Mouse (Mus musculus) megakaryocyte progenitor cell, adult 5-6 weeks (primary cell): ENCODE measurements around the gene Adamts16. TPM values are rescaled to one million over a fixed set of nuclear protein-coding genes. Genes with fewer than 3 reads are reported as not detected.

Source experiments
- ATAC-seq: replicated peaks from 2 replicates; pipeline ENCODE4 v1.8.0; 2016; ENCODE audit warnings: mild to moderate bottlenecking, moderate TSS enrichment, inconsistent platforms; ENCODE audit not compliant: poor library complexity
- total RNA-seq, 2 experiments: library from RNA; stranded (forward) in 1 of 2; stranded (reverse) in 1 of 2; fragments of 157-497, 149-512 nt in 1 of 2; fragments of 200-1000 nt in 1 of 2; gene quantifications; 2 replicates each; pipeline versions ENCODE4 v1.2.3 to v1.2.4; 2015 to 2017

Gene Adamts16
- total RNA-seq, 2 experiments from 2014 or later, result not detected

DNA sequence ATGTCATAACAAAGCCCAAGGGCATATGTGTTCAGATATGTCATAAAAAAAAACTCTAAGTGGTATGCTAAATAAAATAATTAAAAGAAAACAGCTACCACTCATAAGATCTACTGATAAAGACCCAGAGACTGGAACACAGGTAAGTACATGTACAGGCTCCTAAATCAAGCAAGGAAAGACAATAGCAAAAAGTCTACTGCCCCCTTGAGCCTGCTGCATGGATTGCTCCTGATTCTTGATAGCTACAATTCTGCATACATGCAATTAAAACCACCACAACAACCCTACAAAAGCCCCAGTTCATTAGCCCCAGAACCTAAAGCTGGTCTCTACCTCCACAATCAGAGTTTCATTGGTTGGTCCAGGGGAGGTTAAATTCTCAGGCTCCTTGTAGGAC, 74.1 kb downstream of the Adamts16 start:
- ATAC-seq, result peak; percentile 42; the same call in 1 of the 2 replicates

DNA sequence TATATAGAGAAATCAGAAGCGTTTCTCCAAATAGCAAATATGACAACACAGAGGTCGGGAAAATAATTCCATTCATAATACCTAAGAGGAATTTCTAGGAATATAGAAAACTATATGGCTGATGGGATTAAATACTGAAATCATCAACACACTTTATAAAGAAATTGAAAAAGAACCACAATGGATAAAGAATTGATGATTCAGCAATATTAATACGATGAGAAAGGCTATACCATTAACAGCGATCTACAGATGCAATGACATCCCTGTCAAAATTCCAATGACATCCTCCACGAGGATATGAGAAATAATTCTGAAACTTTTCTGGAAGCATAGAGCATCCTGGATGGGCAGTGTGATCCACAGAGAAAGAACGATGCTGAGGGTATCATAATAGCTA, 76.9 kb downstream of the Adamts16 start:
- no peak for ATAC-seq

DNA sequence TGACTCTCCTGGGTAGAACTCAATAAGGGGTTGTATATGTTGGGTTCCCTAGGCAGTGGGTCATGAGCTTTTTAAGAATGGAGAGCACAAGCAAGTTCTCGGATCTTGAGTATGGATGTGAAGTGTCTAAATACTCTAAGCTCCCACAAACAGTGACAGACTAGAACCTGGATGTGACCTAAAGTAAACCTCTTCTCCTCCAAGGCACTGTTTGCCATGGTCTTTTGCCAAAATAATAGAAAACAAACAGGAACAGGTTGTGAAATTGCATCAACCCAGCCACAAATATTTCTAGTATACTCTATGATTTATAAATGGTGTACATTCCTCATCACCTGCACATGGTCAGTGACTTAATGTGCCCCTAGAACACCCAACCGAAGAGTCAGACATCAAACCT, 79.0 kb downstream of the Adamts16 start:
- no peak for ATAC-seq

DNA sequence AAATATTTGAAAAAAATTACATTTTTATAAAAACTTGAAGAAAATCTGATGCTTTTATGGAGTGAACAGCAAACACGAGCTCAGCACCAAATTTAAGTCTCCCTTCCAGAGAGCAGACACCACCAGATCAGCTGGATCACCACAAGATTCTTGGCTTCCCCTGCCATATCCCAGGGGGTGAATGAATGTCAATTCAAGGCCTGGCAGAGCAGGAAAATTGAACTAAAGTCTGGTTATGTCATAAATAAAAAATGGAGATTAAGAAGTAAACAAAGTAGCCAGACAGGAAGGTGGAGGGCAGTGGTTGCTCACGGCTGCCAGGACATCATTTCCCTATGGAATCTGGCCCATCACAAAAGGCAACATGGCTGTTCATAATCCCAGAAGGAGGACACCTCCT, 80.3 kb downstream of the Adamts16 start:
- no peak for ATAC-seq

DNA sequence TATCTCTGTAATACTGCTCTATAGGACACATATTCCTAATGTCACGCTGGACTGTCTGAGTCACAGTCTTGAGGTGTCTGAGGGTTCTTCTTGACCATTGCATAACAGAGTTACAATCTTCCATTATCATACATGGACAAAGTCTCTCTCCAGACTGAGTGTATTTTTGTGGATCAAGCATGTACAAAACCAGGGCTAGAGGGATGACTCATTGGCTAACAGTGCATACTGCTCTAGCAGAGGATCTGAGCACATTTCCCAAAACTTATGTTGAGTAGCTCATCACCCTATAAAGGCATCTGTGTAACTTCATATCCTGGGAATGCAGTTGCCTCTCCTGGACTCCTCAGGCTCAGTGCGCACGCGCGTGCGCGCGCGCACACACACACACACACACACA, 81.4 kb downstream of the Adamts16 start:
- ATAC-seq, result no peak

DNA sequence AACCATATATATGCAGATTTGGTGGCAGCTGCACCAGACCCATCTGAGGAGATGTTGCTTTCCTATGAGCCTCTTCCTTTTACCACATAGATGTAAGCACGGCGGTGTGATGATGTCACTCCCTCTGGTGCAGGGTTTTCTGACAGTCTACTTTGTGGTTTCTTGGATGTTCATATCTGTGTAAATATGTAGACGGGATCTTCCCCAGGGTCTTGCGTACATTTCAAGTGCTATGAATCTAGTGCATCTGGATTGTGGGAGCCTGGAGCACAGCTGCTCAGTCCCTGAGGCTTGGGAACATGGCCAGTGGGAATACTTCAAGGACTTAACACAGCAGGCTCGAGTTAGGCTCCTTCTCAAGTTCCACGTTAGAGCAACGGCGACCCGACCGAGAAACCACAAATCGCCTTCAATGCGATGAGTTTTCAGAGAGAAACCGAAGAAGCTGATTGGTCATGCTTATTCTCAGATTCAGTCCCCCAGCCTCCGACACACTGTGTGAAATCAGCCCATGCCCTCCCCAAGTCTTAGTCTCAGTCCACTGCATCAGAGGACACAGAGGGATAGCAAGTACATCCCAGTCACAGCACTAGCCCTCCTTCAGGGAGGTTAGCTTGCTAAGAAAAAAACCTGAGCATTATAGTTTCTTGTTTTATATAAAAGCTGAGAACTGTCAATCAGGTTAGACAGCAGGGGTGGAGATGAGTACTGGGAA, 95.2 kb downstream of the Adamts16 start:
- ATAC-seq, result no peak

DNA sequence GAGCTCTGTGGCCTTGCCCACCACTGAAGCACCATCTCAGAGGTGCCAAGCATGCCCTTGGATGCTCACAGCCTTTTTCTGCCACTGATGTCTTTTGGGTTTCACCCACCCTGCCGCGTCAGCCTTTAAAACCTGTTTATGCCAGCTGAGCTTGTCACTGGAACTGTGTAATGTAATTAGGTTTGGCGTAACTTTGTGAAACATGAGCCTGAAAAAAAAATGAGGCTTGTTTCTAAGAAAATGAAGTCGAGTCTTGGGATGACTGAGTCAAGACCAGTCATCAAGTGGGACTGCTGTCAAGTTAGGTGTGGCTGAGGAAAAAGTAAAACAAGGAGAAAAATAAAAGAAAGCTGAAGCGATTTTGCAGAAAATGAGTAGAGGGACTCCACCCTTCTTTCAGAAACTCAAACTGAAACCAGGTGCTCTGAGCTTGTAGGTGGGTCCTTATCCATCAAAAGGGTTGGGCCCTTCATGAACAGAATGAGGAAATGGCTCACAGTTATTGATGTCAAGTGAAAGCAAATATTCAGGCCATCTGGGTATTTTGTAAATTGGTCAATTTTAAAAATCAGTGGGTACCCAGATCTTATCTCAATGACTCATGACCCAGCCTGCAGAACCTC, 97.1 kb downstream of the Adamts16 start:
- ATAC-seq, result no peak

DNA sequence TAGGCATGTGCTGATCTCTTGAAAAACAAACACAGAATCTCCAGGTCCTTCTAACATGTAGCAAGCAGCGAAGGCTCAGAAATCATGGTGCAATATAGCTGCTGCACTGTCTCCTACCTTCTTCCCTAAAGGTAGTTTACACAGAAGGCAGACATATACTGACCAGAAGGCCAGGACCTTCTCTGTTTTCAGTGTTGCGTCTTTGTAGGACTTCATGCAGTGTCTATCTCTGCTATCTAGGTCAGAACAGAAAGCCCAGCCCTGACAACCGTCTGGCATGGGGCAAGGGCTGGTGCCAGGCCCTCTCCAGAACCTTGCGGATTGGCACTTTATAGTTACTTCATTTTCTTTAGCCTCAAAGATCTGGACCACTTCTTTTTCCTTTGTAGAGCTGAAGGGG, 98.9 kb downstream of the Adamts16 start:
- no peak for ATAC-seq

DNA sequence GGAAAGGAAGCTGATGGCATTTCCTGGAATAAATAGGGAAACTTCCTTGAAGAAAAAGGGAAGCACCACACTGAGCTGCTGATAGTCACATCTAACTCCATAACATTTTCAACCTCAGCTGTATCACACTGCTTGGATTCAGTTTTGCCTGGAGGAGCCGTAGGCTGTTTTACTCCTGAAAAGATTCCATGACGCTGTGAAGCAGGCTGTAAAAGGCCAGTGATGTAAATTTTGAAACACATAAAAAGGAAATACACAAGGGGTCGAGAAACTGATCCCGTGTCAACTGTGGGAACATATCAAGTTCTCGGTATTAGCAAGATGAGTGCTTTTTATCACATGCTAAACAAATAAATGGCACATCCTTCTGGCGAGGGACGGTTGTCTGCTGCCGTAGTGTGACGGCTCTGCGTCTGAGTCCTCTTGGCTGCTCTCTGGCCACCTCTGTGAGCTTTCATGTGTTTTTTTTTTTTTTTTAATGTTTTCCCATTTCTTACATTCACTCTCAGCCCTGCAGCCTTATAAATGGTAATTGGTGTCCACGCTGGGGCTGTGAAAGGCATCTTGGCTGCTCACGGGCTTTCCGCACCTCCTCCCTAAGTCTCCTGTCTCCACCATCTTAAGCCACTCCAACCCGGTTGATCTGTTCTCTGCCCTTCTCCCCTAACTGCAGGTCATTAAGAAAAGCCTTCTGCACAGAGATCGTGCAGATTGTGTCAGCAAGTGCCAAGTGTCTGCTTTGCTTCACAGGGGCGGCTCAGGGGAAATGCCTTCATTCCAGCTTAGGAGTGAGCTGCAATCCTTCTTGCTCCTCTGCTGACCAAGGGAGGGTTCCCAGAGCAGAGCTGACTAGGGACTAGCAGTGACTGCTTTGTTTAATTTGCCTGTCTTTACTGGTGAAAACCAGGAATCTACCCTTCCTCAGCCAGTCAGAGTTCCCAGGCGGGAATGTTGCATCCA, 101.0 kb downstream of the Adamts16 start:
- no peak for ATAC-seq

DNA sequence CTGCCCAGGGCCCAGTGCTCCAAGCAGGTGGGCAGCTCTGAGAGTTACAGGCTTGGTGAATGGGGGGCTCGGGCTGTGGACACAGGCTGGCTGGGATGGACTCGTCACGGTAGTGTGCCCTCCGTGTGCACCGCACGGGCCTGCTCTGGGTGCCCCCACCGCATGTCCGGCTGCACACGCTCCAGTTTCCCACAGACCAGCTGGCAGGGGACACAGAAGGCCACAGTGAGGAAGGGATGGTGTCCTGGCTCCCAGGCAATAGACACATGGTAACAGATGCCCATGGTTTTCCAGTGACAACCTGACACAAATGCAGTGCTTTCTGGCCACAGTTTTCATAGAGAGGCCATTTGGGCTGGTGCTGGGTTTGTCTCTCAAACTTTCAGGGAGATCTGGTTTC, 102.8 kb downstream of the Adamts16 start:
- ATAC-seq, result no peak

DNA sequence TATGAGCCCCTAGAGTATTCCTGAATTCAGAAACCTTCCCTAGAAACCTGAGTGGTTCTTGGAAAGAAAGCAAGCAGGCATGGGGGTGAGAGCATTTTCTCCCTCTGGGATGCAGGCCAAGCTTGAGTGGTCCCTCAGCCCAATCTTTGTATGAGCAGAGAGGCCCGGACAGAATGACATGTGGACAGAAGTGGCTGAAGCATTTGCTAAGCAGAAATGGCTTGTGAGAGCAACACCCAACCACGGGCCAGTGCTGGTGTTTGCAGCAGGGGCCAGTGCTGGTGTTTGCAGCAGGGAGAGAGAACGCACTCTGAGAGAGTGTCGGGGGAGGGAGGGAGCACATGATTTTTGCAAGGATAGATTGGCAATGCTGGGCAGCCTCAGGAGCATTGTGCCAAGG, 105.2 kb downstream of the Adamts16 start:
- ATAC-seq, result no peak

DNA sequence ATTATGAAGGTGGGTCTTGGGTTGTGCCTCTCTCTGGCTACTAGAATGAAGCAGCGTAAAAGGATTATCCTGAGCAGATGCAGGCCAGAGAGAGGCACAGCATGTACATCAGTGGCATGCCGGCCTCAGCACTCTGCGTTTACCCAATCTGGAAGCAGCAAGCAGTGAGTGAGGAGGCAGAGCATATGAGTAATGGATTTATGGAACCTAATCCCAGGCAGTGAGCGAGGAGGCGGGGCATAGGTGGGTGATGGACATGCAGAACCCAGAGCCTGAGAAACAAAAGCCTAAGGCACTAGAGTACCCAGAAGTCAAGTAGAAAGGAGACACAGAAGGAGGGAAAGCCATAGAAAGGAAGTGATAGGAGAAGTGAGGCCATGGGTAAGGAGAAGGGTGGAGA, 107.0 kb downstream of the Adamts16 start:
- ATAC-seq, result no peak

DNA sequence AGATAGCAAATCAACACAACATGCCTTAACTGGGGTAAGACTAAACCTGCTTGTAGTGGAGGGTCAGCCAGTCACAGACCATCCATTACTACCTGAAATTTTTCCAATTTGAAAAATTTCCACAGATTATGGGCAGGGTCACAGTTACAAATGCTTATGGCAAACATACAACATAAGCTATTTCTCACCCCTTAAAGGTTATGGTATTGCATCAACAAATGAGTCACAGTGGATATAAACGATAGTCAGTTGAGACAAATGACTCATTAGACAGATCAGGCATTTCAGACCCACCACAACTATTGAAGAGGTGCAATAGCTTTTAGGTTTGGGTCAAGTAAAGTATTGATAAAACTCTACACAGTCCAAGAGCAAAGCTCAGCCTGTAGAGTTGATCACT, 107.7 kb downstream of the Adamts16 start:
- ATAC-seq, result no peak

DNA sequence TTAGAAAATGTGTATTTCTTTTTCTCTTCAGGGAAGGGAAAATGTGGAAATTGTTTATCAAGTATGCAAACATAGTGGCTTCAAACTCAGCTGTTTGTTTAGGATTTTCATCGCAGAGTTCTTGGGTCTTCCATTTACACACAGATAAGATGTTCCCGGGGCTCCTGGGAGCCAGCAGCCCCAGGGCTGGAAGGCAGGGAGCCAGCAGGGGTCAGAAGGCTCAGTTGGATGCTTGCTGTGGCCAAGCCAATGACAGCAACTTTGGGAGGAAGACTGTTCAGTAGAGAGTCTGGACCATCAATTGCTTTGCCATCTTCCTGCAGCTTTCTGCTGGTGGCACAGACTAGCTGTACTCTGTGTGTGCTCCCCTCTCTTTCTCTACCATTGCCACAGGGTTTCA, 108.4 kb downstream of the Adamts16 start:
- ATAC-seq, result no peak

DNA sequence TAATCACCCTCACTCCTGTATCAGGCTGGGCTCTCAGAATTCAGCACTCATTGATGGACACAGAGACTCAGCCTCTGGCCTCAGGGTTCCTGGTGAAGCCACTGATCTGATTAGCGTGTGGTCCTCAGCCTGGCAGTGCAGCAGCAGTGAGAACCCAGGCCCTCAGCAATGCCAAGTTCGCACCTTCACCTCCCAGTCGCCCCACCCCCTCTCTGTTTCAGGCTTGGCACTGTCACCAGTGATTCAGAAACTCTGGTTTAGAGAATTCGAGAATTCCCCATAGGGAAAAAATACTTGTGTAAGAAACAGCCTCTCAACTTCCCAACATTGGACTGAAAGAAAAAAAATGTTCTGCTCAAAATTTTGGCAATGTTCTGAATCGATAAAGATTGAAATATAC, 108.8 kb downstream of the Adamts16 start:
- no peak for ATAC-seq

DNA sequence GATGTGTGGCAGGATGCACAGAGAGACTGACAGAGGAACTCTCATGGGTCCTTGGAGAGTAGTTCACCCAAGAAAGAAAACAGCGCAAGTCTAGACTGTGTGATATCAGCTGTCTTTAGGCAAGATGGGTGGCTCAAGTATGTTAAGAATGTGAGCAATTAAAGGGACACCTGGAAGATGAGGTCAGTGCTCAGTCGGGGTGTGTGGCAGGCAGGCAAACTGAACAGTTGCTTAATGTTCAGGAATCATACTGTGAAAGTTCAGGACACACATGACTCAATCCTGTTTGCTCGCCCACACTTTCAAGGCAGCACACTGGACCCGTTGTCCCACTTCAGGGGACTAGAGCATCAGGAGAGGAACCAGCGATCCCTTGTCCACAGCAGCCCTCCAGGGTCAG, 110.3 kb downstream of the Adamts16 start:
- no peak for ATAC-seq

DNA sequence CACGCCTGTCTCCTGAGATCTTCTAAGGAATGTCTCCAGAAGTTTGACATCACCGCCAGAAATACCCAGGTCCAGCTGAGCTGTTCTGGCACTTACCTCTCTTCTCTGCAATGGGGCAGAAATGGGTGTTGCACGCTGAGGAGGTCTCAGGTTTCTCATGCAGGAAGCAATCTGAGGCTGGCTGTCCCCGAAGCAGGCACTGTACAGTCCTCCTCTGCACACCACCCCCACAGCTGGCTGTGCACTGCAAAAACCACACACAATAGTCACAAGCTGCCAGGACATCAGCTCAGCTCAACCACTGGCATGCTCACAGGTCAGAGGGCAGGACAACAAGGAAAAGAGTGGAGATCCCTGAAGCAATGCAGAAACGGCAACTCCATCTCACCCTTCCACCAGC, 111.6 kb downstream of the Adamts16 start:
- ATAC-seq, result no peak

DNA sequence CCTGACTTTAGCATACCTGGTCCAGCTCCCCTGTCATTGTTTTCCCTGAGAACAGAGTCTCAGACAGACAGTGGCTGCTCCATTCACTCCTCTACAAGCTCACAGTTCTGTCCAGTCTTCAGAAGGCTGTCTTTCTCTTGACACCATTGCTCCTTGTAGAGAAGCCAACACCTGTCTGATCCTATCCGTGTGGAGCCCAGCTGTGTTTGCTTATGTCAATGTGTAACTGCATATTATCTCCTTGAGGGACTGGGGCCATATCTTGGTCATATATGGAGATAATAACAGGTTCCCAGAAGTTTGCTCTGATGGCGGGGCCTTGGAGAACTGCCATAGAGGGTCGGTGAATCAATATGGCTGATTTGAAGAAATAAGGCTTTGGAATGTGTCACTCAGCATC, 115.4 kb downstream of the Adamts16 start:
- no peak for ATAC-seq

DNA sequence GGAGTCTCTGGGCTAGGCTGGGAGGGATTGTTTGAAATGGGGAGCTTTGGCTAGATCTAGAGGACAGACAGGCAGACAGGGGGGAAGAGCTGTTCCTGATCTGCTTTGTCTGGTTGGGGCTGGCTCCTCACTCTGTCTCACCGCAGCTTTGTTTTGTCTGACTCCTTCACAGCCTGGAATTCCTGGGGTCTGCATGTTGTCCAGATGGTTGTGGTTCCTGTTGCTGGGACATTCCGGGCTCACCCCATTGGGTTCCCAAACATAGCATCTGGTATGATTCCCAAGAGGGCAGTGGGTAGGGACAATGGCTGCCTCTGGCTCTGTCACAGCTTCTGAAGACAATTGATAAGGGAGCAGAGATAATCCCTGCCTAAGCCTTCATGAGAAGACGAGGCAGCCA, 117.0 kb downstream of the Adamts16 start:
- ATAC-seq, result no peak

DNA sequence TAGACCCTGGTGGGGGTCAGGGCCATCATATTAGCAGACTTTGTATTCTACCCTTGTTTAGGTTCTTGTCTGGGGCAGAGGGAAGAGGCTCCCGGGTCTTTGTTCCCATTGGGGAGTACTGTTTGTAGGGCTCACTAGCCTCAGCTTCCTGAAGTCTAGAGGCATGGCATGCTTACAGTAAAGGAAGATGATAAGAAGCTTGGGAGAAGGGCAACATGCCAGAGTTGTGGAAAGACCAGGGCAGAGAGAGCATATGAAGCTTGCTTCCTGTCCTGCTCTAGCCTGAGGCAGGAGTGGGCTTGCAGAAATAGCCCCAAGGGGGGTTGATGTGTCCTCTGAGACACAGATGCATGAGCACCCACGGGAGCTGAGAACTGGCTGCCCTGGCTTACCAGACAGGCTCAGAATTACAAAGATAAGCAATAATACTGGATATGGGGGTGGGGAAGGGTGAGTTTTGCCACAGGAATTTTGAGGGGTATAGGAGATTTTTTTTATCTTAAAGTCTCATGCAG, 117.4 kb downstream of the Adamts16 start:
- no peak for ATAC-seq

DNA sequence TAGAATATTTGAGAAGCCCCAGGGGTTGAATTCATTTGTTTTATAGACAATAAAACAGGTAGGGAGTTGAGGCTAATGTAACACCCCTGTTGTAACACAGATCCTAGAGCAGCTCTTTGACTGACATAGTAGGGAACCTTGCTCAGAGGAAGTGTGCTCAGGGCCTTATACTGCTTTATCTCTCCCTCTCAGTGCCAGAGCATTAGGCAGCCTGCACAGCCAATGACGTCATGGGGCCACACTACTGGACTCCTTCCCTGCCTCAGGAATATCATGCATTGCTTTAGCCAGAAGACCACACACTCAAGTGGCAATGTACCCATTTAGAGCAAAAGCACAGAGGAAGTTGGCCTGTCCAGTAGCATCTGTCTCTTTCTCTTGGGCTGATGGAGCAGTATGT, 121.6 kb downstream of the Adamts16 start:
- no peak for ATAC-seq

DNA sequence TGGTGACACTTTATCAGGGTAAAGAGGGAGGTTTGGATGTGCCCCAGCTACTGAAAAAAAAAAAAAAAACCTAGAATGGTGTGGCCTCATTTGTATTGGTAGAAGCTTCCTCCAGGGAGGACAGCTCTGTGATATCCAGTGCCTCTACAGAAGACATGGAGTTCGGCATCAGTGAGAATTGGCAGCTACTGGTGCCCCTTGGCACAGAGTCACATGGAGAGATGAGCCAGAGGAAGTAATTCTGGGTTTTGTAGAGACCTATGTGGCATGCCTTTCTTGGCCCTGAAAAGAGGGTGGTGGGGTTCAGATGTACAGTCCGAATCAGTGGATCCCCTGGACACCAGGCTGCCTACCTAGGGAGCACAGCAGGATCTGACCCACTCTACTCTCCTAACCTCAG, 122.8 kb downstream of the Adamts16 start:
- no peak for ATAC-seq
